Mouse (Mus musculus) adrenal gland, postnatal 14 days (tissue): Measurements from ENCODE around the gene Arnt2. TPM values are rescaled to one million over a fixed set of nuclear protein-coding genes. Genes with fewer than 3 reads are reported as not detected.

Experiments
- DNase-seq: peaks from one replicate; pipeline ENCODE4 v3.0.0; 2021; ENCODE audit warnings: mixed read lengths
- total RNA-seq: library from RNA; stranded (reverse); gene quantifications from 2 replicates; pipeline ENCODE4 v1.2.3, GENCODE M21; 2021

Arnt2 gene
- total RNA-seq, 1 experiment from 2014 or later = 37.2 TPM

GRCm38 (mm10) chr7:84348145-84348911 lies 61.6 kb downstream of the Arnt2 start:
- no peak for DNase-seq

GRCm38 (mm10) chr7:84343160-84343559 lies 66.8 kb downstream of the Arnt2 start:
- no peak for DNase-seq

GRCm38 (mm10) chr7:84341001-84341400 lies 69.0 kb downstream of the Arnt2 start:
- DNase-seq = no peak

- no peak for DNase-seq
Observed at GRCm38 (mm10) chr7:84339186-84339585, 70.8 kb downstream of the Arnt2 start.

GRCm38 (mm10) chr7:84337768-84338167 lies 72.2 kb downstream of the Arnt2 start:
- DNase-seq = no peak

- no peak for DNase-seq
Observed at GRCm38 (mm10) chr7:84336907-84337306, 73.1 kb downstream of the Arnt2 start.

- no peak for DNase-seq
Observed at GRCm38 (mm10) chr7:84336580-84336886, 73.4 kb downstream of the Arnt2 start.

- peak; percentile 20 for DNase-seq
Observed at GRCm38 (mm10) chr7:84335766-84336579, 74.0 kb downstream of the Arnt2 start.

- DNase-seq = no peak
Observed at GRCm38 (mm10) chr7:84333996-84334395, 76.0 kb downstream of the Arnt2 start.

- DNase-seq = peak; percentile 26
Observed at GRCm38 (mm10) chr7:84332295-84333168, 77.4 kb downstream of the Arnt2 start.

- no peak for DNase-seq
Observed at GRCm38 (mm10) chr7:84329174-84329583, 80.8 kb downstream of the Arnt2 start.

- no peak for DNase-seq
Observed at GRCm38 (mm10) chr7:84328770-84329169, 81.2 kb downstream of the Arnt2 start.

GRCm38 (mm10) chr7:84325570-84326328 lies 84.2 kb downstream of the Arnt2 start:
- DNase-seq = no peak

GRCm38 (mm10) chr7:84321542-84321941 lies 88.4 kb downstream of the Arnt2 start:
- DNase-seq = no peak

GRCm38 (mm10) chr7:84315353-84316003 lies 94.5 kb downstream of the Arnt2 start:
- peak; percentile 50 for DNase-seq

GRCm38 (mm10) chr7:84314742-84315141 lies 95.2 kb downstream of the Arnt2 start:
- DNase-seq = no peak

GRCm38 (mm10) chr7:84311624-84312023 lies 98.4 kb downstream of the Arnt2 start:
- DNase-seq = no peak

GRCm38 (mm10) chr7:84310909-84311311 lies 99.1 kb downstream of the Arnt2 start:
- DNase-seq = peak; percentile 19

GRCm38 (mm10) chr7:84307329-84307925 lies 102.5 kb downstream of the Arnt2 start:
- no peak for DNase-seq

GRCm38 (mm10) chr7:84300261-84300660 lies 109.7 kb downstream of the Arnt2 start:
- no peak for DNase-seq

- DNase-seq = no peak
Observed at GRCm38 (mm10) chr7:84299601-84300000, 110.4 kb downstream of the Arnt2 start.
